Mouse (Mus musculus) midbrain, embryonic 10.5 days (tissue): ENCODE measurements around the gene Zranb1. TPM values are rescaled to one million over a fixed set of nuclear protein-coding genes. Genes with fewer than 3 reads are reported as not detected.
A peak's percentile ranks its signal among the peaks of the same experiment; 100 is the strongest.

ENCODE experiments used
- DNase-seq: peaks from one replicate; pipeline ENCODE4 v3.0.0-alpha.2; 2017; ENCODE audit warnings: low spot score
- H3K27ac ChIP-seq: fragments of 300-500 bp; sonication (generic); replicated peaks from 2 replicates; pipeline ENCODE4 v1.5.1; 2016; ENCODE audit warnings: mild to moderate bottlenecking
- H3K27me3 ChIP-seq: fragments of 300-500 bp; sonication (generic); 2 replicates; pipeline ENCODE4 v1.6.1; 2016; ENCODE audit warnings: low read depth, mild to moderate bottlenecking; ENCODE audit not compliant: poor library complexity, severe bottlenecking
- H3K36me3 ChIP-seq: fragments of 300-500 bp; sonication (generic); 2 replicates; pipeline ENCODE4 v1.6.1; 2016; ENCODE audit warnings: mild to moderate bottlenecking, moderate library complexity
- H3K4me1 ChIP-seq: fragments of 300-500 bp; sonication (generic); 2 replicates; pipeline ENCODE4 v1.6.1; 2016
- H3K4me3 ChIP-seq: fragments of 300-500 bp; sonication (generic); 2 replicates; pipeline ENCODE4 v1.5.1; 2016; ENCODE audit warnings: mild to moderate bottlenecking, moderate library complexity
- H3K9me3 ChIP-seq: fragments of 300-500 bp; sonication (generic); replicated peaks from 2 replicates; pipeline ENCODE4 v1.6.1; 2016; ENCODE audit warnings: mild to moderate bottlenecking
- WGBS: fragments of 180-500 bp; shearing (Covaris S2); methylation state at CpG from one replicate; pipeline ENCODE4 v1.1.7; 2016; 5-methylcytosine and 5-hydroxymethylcytosine counted together
- polyA plus RNA-seq: library from polyadenylated mRNA; unstranded; fragments of >200 nt; fragmentation: Nextera tagmentation; extraction: Ambion mirVana; gene quantifications from 2 replicates; pipeline ENCODE4 v1.2.1, GENCODE M21; 2016

Zranb1 gene
- polyA plus RNA-seq: 8.1 and 9.7 TPM in 2 replicates

GRCm38 (mm10) chr7:132930850-132931559 is at the start of gene Zranb1:
Gene Zranb1 (plus strand): TSS chr7:132931142.
- Histone ChIP-seq H3K9me3 (no peaks in the 10 kb centered on the region), H3K4me3 (peak within 1 kb of the TSS; percentile 95), H3K27ac (peak within 1 kb of the TSS; percentile 97), H3K27me3 (no peaks in the 10 kb centered on the region), H3K36me3 (no peaks in the 10 kb centered on the region), H3K4me1 (peaks cover 22% of the 10 kb centered on the region)
- WGBS: under 1% methylated on average over 84 of the region's 93 CpGs
- peak; percentile 98 for DNase-seq

- DNase-seq: no peak
- 71% methylated on average over 2 of the region's 2 CpGs for WGBS
- no peaks in the 10 kb centered on the region for H3K9me3 ChIP-seq
- no peaks in the 10 kb centered on the region for H3K27me3 ChIP-seq
- no peaks in the 10 kb centered on the region for H3K4me1 ChIP-seq
- no peak overlapping the region for H3K4me3 ChIP-seq
- no peak overlapping the region for H3K27ac ChIP-seq
- peaks cover 83% of the 10 kb centered on the region for H3K36me3 ChIP-seq
Measured at GRCm38 (mm10) chr7:132882343-132882742, 48.6 kb upstream of the Zranb1 start.

GRCm38 (mm10) chr7:132884031-132884430 is 46.9 kb upstream of the Zranb1 start:
- Histone ChIP-seq H3K27me3 (no peaks in the 10 kb centered on the region), H3K9me3 (no peaks in the 10 kb centered on the region), H3K36me3 (peaks cover 66% of the 10 kb centered on the region), H3K4me3 (no peak overlapping the region), H3K4me1 (no peaks in the 10 kb centered on the region), H3K27ac (no peak overlapping the region)
- 91% methylated on average over 7 of the region's 7 CpGs for WGBS
- no peak for DNase-seq

- Histone ChIP-seq H3K36me3 (peaks cover 35% of the 10 kb centered on the region), H3K4me3 (no peak overlapping the region), H3K9me3 (no peaks in the 10 kb centered on the region), H3K27ac (no peak overlapping the region), H3K27me3 (no peaks in the 10 kb centered on the region), H3K4me1 (no peaks in the 10 kb centered on the region)
- no peak for DNase-seq
- WGBS: 81% methylated on average over 7 of the region's 7 CpGs
Measured at GRCm38 (mm10) chr7:132887019-132887804, 43.7 kb upstream of the Zranb1 start.

- Histone ChIP-seq H3K4me1 (no peaks in the 10 kb centered on the region), H3K4me3 (no peak overlapping the region), H3K27ac (no peak overlapping the region), H3K36me3 (peaks cover 27% of the 10 kb centered on the region), H3K27me3 (no peaks in the 10 kb centered on the region), H3K9me3 (no peaks in the 10 kb centered on the region)
- DNase-seq: no peak
- WGBS: 87% methylated on average over 3 of the region's 3 CpGs
Measured at GRCm38 (mm10) chr7:132888052-132888451, 42.9 kb upstream of the Zranb1 start.

- 71% methylated on average over 4 of the region's 4 CpGs for WGBS
Measured at GRCm38 (mm10) chr7:132888518-132889249, 42.3 kb upstream of the Zranb1 start.

GRCm38 (mm10) chr7:132889691-132890090 is 41.3 kb upstream of the Zranb1 start:
- Histone ChIP-seq H3K4me1 (no peaks in the 10 kb centered on the region), H3K36me3 (peaks cover 11% of the 10 kb centered on the region), H3K4me3 (no peak overlapping the region), H3K27ac (no peak overlapping the region), H3K27me3 (no peaks in the 10 kb centered on the region), H3K9me3 (no peaks in the 10 kb centered on the region)
- WGBS: 94% methylated on average over 8 of the region's 8 CpGs
- no peak for DNase-seq

More at GRCm38 (mm10) chr7:132888518-132889249, 42.3 kb upstream of the Zranb1 start:
- H3K4me3 ChIP-seq: no peak overlapping the region
- no peaks in the 10 kb centered on the region for H3K4me1 ChIP-seq
- no peaks in the 10 kb centered on the region for H3K27me3 ChIP-seq
- H3K27ac ChIP-seq: no peak overlapping the region
- DNase-seq: no peak
- H3K36me3 ChIP-seq: peaks cover 21% of the 10 kb centered on the region
- no peaks in the 10 kb centered on the region for H3K9me3 ChIP-seq

- Histone ChIP-seq H3K9me3 (no peaks in the 10 kb centered on the region), H3K4me1 (no peaks in the 10 kb centered on the region), H3K27me3 (no peaks in the 10 kb centered on the region), H3K27ac (no peak overlapping the region), H3K4me3 (no peak overlapping the region), H3K36me3 (peaks cover 5% of the 10 kb centered on the region)
- DNase-seq: no peak
- WGBS: 89% methylated on average over 5 of the region's 5 CpGs
Measured at GRCm38 (mm10) chr7:132890201-132890600, 40.7 kb upstream of the Zranb1 start.

- Histone ChIP-seq H3K36me3 (no peaks in the 10 kb centered on the region), H3K9me3 (no peaks in the 10 kb centered on the region), H3K27ac (no peak overlapping the region), H3K4me3 (no peak overlapping the region), H3K4me1 (no peaks in the 10 kb centered on the region), H3K27me3 (no peaks in the 10 kb centered on the region)
- no peak for DNase-seq
- 88% methylated on average over 5 of the region's 5 CpGs for WGBS
Measured at GRCm38 (mm10) chr7:132891561-132892310, 39.2 kb upstream of the Zranb1 start.

GRCm38 (mm10) chr7:132892311-132892661 is 38.7 kb upstream of the Zranb1 start:
- DNase-seq: no peak
- H3K27ac ChIP-seq: no peak overlapping the region
- 61% methylated on average over 4 of the region's 4 CpGs for WGBS
- H3K4me3 ChIP-seq: no peak overlapping the region
- no peaks in the 10 kb centered on the region for H3K9me3 ChIP-seq
- no peaks in the 10 kb centered on the region for H3K4me1 ChIP-seq
- no peaks in the 10 kb centered on the region for H3K27me3 ChIP-seq
- H3K36me3 ChIP-seq: no peaks in the 10 kb centered on the region

GRCm38 (mm10) chr7:132892806-132893205 is 38.1 kb upstream of the Zranb1 start:
- Histone ChIP-seq H3K36me3 (no peaks in the 10 kb centered on the region), H3K27me3 (no peaks in the 10 kb centered on the region), H3K4me1 (no peaks in the 10 kb centered on the region), H3K4me3 (no peak overlapping the region), H3K9me3 (no peaks in the 10 kb centered on the region), H3K27ac (no peak overlapping the region)
- DNase-seq: no peak
- whole genome bisulfite sequencing: 84% methylated on average over 7 of the region's 7 CpGs

GRCm38 (mm10) chr7:132893336-132893735 is 37.6 kb upstream of the Zranb1 start:
- WGBS: 83% methylated on average over 1 of the region's 1 CpGs
- H3K36me3 ChIP-seq: no peaks in the 10 kb centered on the region
- no peak for DNase-seq
- H3K27ac ChIP-seq: no peak overlapping the region
- H3K9me3 ChIP-seq: no peaks in the 10 kb centered on the region
- no peaks in the 10 kb centered on the region for H3K4me1 ChIP-seq
- H3K4me3 ChIP-seq: no peak overlapping the region
- no peaks in the 10 kb centered on the region for H3K27me3 ChIP-seq
